Mouse (Mus musculus): ENCODE measurements around the gene Prr22.

GRCm38 (mm10) chr17:56729656-56730055 lies 40.4 kb upstream of the Prr22 start:
- TF ChIP-seq GATA1 (IDR thresholded peaks at IDR 0.05; ENCODE audit: borderline replicate concordance, low read length) (no peak), FLI1 (IDR thresholded peaks at IDR 0.05; ENCODE audit: low read length) (no peak)
